Mouse (Mus musculus) layer of hippocampus, adult 2 months (tissue): ENCODE measurements at regions not wholly inside any gene's neighbourhood (a gene's known extent, or its start where the extent isn't known, plus 50 kb on each side); places are given as distances from the start of the nearest gene placed in this dataset.

ENCODE experiments used
- DNase-seq, 2 experiments: peaks; one replicate each; pipeline ENCODE4 v3.0.0; 2022; ENCODE audit warnings: low spot score in 2 of 2
- H3K27ac ChIP-seq: fragments of 200-600 bp; 2 replicates; pipeline ENCODE4 v1.8.1; 2022
- H3K4me3 ChIP-seq: fragments of 200-600 bp; 2 replicates; pipeline ENCODE4 v1.8.1; 2022; ENCODE audit warnings: mild to moderate bottlenecking
- CTCF ChIP-seq: fragments of 200-600 bp; conservative IDR thresholded peaks from 2 replicates; pipeline ENCODE4 v1.8.1; 2022; ENCODE audit warnings: antibody characterized with exemption, mild to moderate bottlenecking, moderate library complexity

DNA sequence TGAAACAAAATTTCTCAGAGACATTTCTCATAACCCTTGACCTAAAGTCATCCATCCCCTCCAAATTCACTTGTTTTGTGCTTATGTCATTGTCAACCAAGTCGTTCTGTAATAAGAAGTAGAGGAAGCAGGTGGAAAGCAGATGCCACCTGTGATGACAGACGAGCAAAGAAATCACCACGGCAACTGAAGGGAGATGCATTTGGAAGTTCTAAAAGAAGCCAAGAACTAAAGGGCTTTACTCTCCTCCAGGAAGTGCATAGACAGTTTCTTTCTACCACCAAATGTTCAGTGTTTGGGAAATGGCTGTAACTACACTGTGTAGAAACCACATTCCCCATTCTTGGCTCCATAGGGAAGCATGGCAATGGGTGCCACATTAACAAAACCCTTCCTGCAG lies 317.4 kb downstream of the Gm10184 start:
- Histone ChIP-seq H3K27ac (no peak overlapping the region), H3K4me3 (no peak overlapping the region)
- peak in 1 of 2 experiments; percentile 17 for DNase-seq
- TF ChIP-seq CTCF, result no peak

GRCm38 (mm10) chr17:89559506-89559905 lies 350.7 kb downstream of the Gm10184 start:
- Histone ChIP-seq H3K27ac (no peak overlapping the region), H3K4me3 (no peak overlapping the region)
- no peak for TF ChIP-seq CTCF
- no peak for DNase-seq

GRCm38 (mm10) chr17:89554754-89555153 lies 354.3 kb upstream of the Fshr start:
- H3K27ac ChIP-seq, result no peak overlapping the region
- no peak overlapping the region for H3K4me3 ChIP-seq
- TF ChIP-seq CTCF, result peak; percentile 44
- no peak for DNase-seq

DNA sequence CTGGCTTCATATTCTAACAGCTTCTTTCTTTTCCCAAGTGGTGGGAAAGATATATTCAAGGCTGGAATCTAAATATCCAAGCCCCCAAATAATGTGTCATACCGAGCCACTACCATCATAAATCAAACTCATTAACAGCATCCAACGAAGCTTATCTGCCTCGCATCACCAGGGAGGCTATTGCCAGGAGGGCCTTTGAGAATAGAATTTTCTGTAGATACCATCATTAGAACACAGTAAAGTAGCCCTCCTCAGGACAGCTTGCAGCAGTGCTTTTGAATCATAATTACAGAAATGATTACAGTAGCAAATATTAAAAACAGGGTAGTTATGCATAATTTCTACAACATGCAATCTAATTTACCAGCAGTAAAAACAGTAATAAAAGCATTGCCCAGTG lies 353.1 kb upstream of the Fshr start:
- DNase-seq, result no peak
- Histone ChIP-seq H3K27ac (no peak overlapping the region), H3K4me3 (no peak overlapping the region)
- no peak for TF ChIP-seq CTCF

DNA sequence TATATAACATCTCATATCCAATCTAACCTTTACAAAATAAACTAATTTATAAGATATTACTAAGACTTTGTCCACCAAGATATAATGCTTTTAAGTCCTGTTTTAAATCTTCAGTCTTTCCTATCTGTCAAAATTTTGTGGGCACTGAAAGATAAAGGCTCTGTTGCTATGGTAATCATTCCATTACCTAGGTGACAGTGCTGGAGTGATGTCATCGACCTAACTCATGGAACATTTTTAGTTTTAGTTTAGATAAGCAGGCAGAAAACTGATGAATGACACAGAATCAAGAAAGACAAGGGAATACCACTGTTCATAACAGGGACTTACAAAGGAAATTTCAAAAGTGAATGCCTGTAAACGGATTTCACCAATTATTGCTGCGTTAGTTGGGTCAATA lies 350.3 kb upstream of the Fshr start:
- DNase-seq, result peak in 1 of 2 experiments; percentile 26
- Histone ChIP-seq H3K4me3 (no peak overlapping the region), H3K27ac (no peak overlapping the region)
- TF ChIP-seq CTCF, result no peak

- no peak for TF ChIP-seq CTCF
- no peak for DNase-seq
- Histone ChIP-seq H3K4me3 (no peak overlapping the region), H3K27ac (no peak overlapping the region)
These were observed 321.4 kb upstream of the Fshr start for GRCm38 (mm10) chr17:89521912-89522311.

GRCm38 (mm10) chr17:89519413-89519812 lies 318.9 kb upstream of the Fshr start:
- TF ChIP-seq CTCF, result no peak
- Histone ChIP-seq H3K27ac (no peak overlapping the region), H3K4me3 (no peak overlapping the region)
- DNase-seq, result no peak

DNA sequence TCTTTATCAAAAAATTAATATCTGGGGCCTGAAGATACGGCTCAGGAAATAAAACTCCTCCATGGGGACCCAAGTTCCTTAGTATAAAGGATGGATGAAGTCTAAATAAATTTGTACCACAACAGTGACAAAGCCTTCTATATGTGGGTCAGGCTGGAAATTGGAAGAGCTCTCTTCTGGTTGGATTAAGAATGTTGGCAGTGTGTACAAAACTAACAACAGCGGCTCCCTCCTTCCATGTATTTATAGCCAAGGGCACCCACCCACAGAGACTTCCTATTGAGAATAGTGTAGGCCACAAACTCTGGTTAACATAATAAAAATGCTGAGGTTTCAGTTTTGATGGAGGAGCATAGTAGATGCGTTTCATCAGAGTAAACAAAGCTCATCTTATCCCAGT lies 304.8 kb upstream of the Fshr start:
- Histone ChIP-seq H3K4me3 (no peak overlapping the region), H3K27ac (no peak overlapping the region)
- DNase-seq, result no peak
- no peak for TF ChIP-seq CTCF

- Histone ChIP-seq H3K27ac (no peak overlapping the region), H3K4me3 (no peak overlapping the region)
- no peak for TF ChIP-seq CTCF
- no peak for DNase-seq
These were observed 293.1 kb upstream of the Fshr start for GRCm38 (mm10) chr17:89493547-89493946.

- TF ChIP-seq CTCF, result no peak
- DNase-seq, result no peak
These were observed 266.0 kb upstream of the Fshr start for GRCm38 (mm10) chr17:89466486-89466885.

DNA sequence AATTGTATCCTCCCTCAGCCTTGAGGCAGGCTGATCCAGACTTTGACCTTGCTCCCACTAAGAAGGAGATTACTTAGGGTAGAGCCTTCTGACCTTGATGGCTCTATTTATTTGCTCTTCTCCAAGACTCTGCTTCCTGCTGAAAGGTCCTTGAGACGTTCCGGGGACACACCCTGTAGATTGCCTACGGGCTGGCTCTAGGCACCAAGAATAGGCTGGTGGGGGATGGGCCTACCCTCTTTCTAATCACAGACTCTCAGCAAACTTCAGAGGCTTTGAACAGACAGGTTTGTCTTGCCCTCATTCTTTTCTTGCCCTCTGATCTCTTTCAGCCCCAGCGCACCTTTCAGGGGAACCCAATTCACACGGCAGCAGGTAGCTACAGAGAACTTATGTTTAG lies 265.4 kb upstream of the Fshr start:
- no peak for DNase-seq
- TF ChIP-seq CTCF, result no peak
- Histone ChIP-seq H3K4me3 (no peak overlapping the region), H3K27ac (no peak overlapping the region)

More at GRCm38 (mm10) chr17:89466486-89466885, 266.0 kb upstream of the Fshr start:
- H3K4me3 ChIP-seq, result no peak overlapping the region
- H3K27ac ChIP-seq, result no peak overlapping the region

DNA sequence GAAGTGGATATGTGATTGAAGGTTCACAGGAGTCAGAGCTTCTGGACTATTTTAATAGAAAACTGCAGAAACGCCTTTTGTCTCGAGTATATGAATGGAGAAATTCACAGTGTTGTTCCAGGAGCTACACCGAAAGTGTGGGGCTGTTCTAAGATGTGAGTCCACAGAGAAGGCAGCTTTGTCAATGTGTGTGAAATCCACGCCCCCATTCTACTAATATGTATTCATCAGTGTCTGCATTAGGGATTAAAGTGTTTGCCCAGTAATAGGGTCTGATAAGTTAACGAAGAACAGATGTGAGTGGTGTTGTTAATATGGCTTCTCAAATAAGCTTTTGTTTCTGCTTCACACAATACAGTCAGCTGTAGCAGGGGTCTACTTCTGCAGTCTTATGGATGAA lies 260.0 kb upstream of the Fshr start:
- TF ChIP-seq CTCF, result no peak
- no peak overlapping the region for H3K4me3 ChIP-seq
- no peak overlapping the region for H3K27ac ChIP-seq
- no peak for DNase-seq

DNA sequence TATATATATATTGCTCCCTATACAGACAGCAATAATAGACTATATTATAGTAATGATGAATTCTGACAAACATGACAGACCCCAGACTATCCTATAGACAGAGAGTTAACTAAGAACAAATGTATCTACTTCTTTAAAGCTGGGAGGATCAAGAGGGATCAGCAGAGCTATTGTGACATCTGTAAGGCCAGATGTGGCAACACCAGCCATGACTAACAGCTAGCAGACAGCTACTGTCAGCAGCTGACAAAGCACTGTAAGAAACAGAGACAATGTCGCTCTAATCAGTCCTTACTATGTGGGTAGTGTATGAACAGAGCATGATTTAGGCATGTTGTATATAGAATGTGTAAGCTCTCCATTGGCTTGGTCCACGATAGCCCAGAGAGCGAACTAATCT lies 253.8 kb upstream of the Fshr start:
- TF ChIP-seq CTCF, result no peak
- DNase-seq, result no peak
- Histone ChIP-seq H3K27ac (no peak overlapping the region), H3K4me3 (no peak overlapping the region)

GRCm38 (mm10) chr17:89450724-89451123 lies 250.2 kb upstream of the Fshr start:
- Histone ChIP-seq H3K4me3 (no peak overlapping the region), H3K27ac (no peak overlapping the region)
- DNase-seq, result no peak
- no peak for TF ChIP-seq CTCF

- Histone ChIP-seq H3K27ac (no peak overlapping the region), H3K4me3 (no peak overlapping the region)
- no peak for DNase-seq
- no peak for TF ChIP-seq CTCF
These were observed 248.9 kb upstream of the Fshr start for GRCm38 (mm10) chr17:89449391-89449790.

GRCm38 (mm10) chr17:89434288-89434687 lies 233.8 kb upstream of the Fshr start:
- no peak for DNase-seq
- H3K27ac ChIP-seq, result no peak overlapping the region
- no peak overlapping the region for H3K4me3 ChIP-seq
- TF ChIP-seq CTCF, result no peak
